Mouse (Mus musculus) olfactory bulb, adult 2 months (tissue): ENCODE data around the gene Tex33.

Source experiments
- CTCF ChIP-seq: fragments of 200-500 bp; IDR thresholded peaks from 2 replicates; pipeline ENCODE4 v1.5.1; 2012; ENCODE audit warnings: low read depth, mild to moderate bottlenecking, low read length, moderate library complexity; ENCODE audit not compliant: insufficient read depth
- POLR2A ChIP-seq: fragments of 200-500 bp; IDR thresholded peaks from 2 replicates; pipeline ENCODE4 v1.6.1; 2012; ENCODE audit warnings: mild to moderate bottlenecking, low read depth, low read length, moderate library complexity; ENCODE audit not compliant: insufficient read depth

- no peak for TF ChIP-seq CTCF
- TF ChIP-seq POLR2A: no peak
These were observed 43.3 kb upstream of the Tex33 start for GRCm38 (mm10) chr15:78438973-78439372.
